Mouse (Mus musculus): Measurements from ENCODE around the gene Ttll5. TPM values are rescaled to one million over a fixed set of nuclear protein-coding genes. Genes with fewer than 3 reads are reported as not detected.
A peak's percentile ranks its signal among the peaks of the same experiment; 100 is the strongest.

The Ttll5 gene
- total and polyA plus RNA-seq, 3 experiments: 7.4 to 18.5 TPM; not detected in 1

DNA sequence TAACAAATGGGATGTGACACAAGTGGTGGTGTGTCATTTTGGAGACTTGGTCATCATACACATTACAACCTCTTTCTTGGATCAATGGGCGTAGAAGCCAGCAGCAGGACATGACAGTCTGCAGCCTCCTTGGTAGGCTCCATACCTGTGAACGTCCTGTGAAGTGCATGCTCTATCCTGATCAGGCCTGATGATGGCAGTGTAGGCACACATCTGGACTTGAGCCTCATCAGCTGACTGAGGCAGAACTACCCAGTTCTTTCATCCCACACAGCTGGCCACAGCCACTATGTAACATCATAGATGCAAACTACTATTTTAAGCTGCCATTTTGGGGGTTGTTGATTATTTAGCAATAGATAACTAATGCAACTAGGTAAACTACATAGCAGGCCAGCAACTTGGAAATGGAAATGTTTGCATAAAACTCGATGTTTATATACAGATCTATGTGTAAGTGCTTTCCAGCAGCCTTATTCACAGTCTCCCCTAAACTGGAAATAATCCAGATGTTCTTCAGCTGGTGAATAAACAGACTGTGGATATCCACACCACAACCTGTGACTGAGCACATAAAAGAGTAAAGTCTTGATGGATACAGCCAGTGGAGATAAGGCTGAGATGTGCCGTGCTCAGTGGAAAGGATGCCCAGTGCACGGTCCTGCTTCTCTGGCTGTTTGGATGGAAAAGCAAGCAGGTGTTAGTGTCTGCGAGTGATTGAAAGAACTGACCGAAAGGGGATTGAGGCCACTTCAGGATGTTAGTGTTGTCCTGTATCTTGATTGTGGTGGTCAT, 23.9 kb downstream of the Ttll5 start:
- Histone ChIP-seq H3K79me2 (ENCODE audit: control insufficient read depth, insufficient read depth, low read length, poor library complexity) (no peaks in the 10 kb centered on the region), H3K27me3 (ENCODE audit: control insufficient read depth in 1 of 2, insufficient read depth in 2 of 2, low read length in 2 of 2) (no peaks in the 10 kb centered on the region), H3K4me3 (ENCODE audit: control insufficient read depth in 1 of 2, insufficient read depth in 1 of 2, low read depth in 2 of 2, low read length in 2 of 2) (no peak overlapping the region), H3K9me3 (replicated peaks; ENCODE audit: insufficient read depth, low read length) (no peaks in the 10 kb centered on the region), H3K9ac (ENCODE audit: control insufficient read depth, low read depth, low read length, poor library complexity, severe bottlenecking) (no peak overlapping the region), H3K4me1 (ENCODE audit: control insufficient read depth in 1 of 2, insufficient read depth in 2 of 2, low read length in 2 of 2) (no peaks in the 10 kb centered on the region), H3K27ac (ENCODE audit: control insufficient read depth, low read depth, low read length) (no peak overlapping the region), H3K36me3 (ENCODE audit: control insufficient read depth in 1 of 2, insufficient read depth in 2 of 2, low read length in 2 of 2) (no peaks in the 10 kb centered on the region; a peak in 1 of 4 replicates)
- DNase-seq (ENCODE audit: low read depth, low spot score): peak; percentile 36
- TF ChIP-seq SMC3 (IDR thresholded peaks at IDR 0.05; ENCODE audit: low read depth, low read length) (peak; percentile 26; the same call in 1 of the 2 replicates), MAX (IDR thresholded peaks at IDR 0.05; ENCODE audit: low read length) (no peak), BHLHE40 (IDR thresholded peaks at IDR 0.05; ENCODE audit: borderline replicate concordance, low read depth, low read length) (no peak), HCFC1 (IDR thresholded peaks at IDR 0.05; ENCODE audit: low read depth, low read length) (no peak), CHD2 (IDR thresholded peaks at IDR 0.05; ENCODE audit: low read length) (no peak), MAZ (IDR thresholded peaks at IDR 0.05; ENCODE audit: low read depth, low read length) (no peak), ZKSCAN1 (IDR thresholded peaks at IDR 0.05; ENCODE audit: low read depth, low read length) (no peak), MEF2A (IDR thresholded peaks at IDR 0.05; ENCODE audit: extremely low read depth, insufficient replicate concordance, low read depth, low read length, poor library complexity, severe bottlenecking) (no peak), MAFK (IDR thresholded peaks at IDR 0.05; ENCODE audit: borderline replicate concordance, low read depth, low read length) (no peak), GATA1 (IDR thresholded peaks at IDR 0.05; ENCODE audit: low read depth, low read length) (no peak), EP300 (IDR thresholded peaks at IDR 0.05; ENCODE audit: low read depth in 1 of 2, low read length in 2 of 2) (no peak), KAT2A (conservative IDR thresholded peaks at IDR 0.05; ENCODE audit: low read depth, low read length) (no peak), CHD1 (IDR thresholded peaks at IDR 0.05; ENCODE audit: low read depth, low read length) (no peak), CTCF (IDR thresholded peaks at IDR 0.05 in 2 of 3, conservative IDR thresholded peaks at IDR 0.05 in 1 of 3; ENCODE audit: control insufficient read depth in 1 of 3, insufficient read depth in 1 of 3, low read depth in 2 of 3, low read length in 3 of 3, poor library complexity in 1 of 3, severe bottlenecking in 1 of 3) (peak; percentile 29 to 57 (median 38); a peak in 5 of 6 replicates), MXI1 (IDR thresholded peaks at IDR 0.05; ENCODE audit: low read depth, low read length) (no peak), POLR2AphosphoS5 (IDR thresholded peaks at IDR 0.05; ENCODE audit: borderline replicate concordance, low read depth, low read length) (no peak), ELF1 (IDR thresholded peaks at IDR 0.05; ENCODE audit: low read depth, low read length) (no peak), ZC3H11A (IDR thresholded peaks at IDR 0.05; ENCODE audit: low read depth, low read length) (no peak), RAD21 (IDR thresholded peaks at IDR 0.05; ENCODE audit: low read depth, low read length) (peak; percentile 46), TAL1 (IDR thresholded peaks at IDR 0.05; ENCODE audit: low read length) (no peak), USF1 (IDR thresholded peaks at IDR 0.05; ENCODE audit: low read depth, low read length) (no peak), TCF12 (IDR thresholded peaks at IDR 0.05; ENCODE audit: low read depth, low read length) (no peak), UBTF (IDR thresholded peaks at IDR 0.05; ENCODE audit: borderline replicate concordance, insufficient read depth, low read depth, low read length) (no peak), ZNF384 (IDR thresholded peaks at IDR 0.05; ENCODE audit: low read depth, low read length) (no peak)
